Mouse (Mus musculus) 416B (cell line): Measurements from ENCODE around the gene Eps15.

Source experiments
- DNase-seq: peaks from one replicate; pipeline ENCODE4 v3.0.0; 2011; ENCODE audit warnings: low read depth

Gene Eps15

GRCm38 (mm10) chr4:109268903-109269302 lies 11.2 kb upstream of the Eps15 start:
- peak; percentile 39 for DNase-seq

- no peak for DNase-seq
These were observed 8.3 kb upstream of the Eps15 start for GRCm38 (mm10) chr4:109271803-109272202.

GRCm38 (mm10) chr4:109273586-109274240 lies 6.4 kb upstream of the Eps15 start:
- no peak for DNase-seq

GRCm38 (mm10) chr4:109280459-109281160 lies 542 bp downstream of the Eps15 start:
- no peak for DNase-seq

- DNase-seq: peak; percentile 26
These were observed 1.1 kb downstream of the Eps15 start for GRCm38 (mm10) chr4:109281161-109281560.

GRCm38 (mm10) chr4:109281946-109282345 lies 1.9 kb downstream of the Eps15 start:
- peak; percentile 32 for DNase-seq

- DNase-seq: no peak
These were observed 14.6 kb downstream of the Eps15 start for GRCm38 (mm10) chr4:109294629-109295028.

GRCm38 (mm10) chr4:109296510-109296909 lies 16.4 kb downstream of the Eps15 start:
- no peak for DNase-seq

- no peak for DNase-seq
These were observed 19.1 kb downstream of the Eps15 start for GRCm38 (mm10) chr4:109299136-109299535.

GRCm38 (mm10) chr4:109316941-109317894 lies 37.1 kb downstream of the Eps15 start:
- peak; percentile 62 for DNase-seq

- DNase-seq: peak; percentile 72
These were observed 56.7 kb downstream of the Eps15 start for GRCm38 (mm10) chr4:109336796-109337195.

- no peak for DNase-seq
These were observed 61.2 kb downstream of the Eps15 start for GRCm38 (mm10) chr4:109341222-109341621.

GRCm38 (mm10) chr4:109342783-109343485 lies 62.9 kb downstream of the Eps15 start:
- DNase-seq: peak; percentile 27

- peak; percentile 43 for DNase-seq
These were observed 63.8 kb downstream of the Eps15 start for GRCm38 (mm10) chr4:109343909-109344308.

- no peak for DNase-seq
These were observed 98.0 kb downstream of the Eps15 start for GRCm38 (mm10) chr4:109378107-109378506.

GRCm38 (mm10) chr4:109382457-109382856 lies 102.4 kb downstream of the Eps15 start:
- DNase-seq: no peak

- no peak for DNase-seq
These were observed 105.5 kb downstream of the Eps15 start for GRCm38 (mm10) chr4:109385599-109385998.

- peak; percentile 70 for DNase-seq
These were observed 113.2 kb downstream of the Eps15 start for GRCm38 (mm10) chr4:109393229-109393779.

- no peak for DNase-seq
These were observed 113.8 kb downstream of the Eps15 start for GRCm38 (mm10) chr4:109393902-109394301.

- DNase-seq: peak; percentile 21
These were observed 114.4 kb downstream of the Eps15 start for GRCm38 (mm10) chr4:109394314-109395074.
